Mouse (Mus musculus) brain, embryonic 14.5 days (tissue): ENCODE measurements around the gene Gabrg3.

ENCODE experiments used
- CTCF ChIP-seq: fragments of 200-500 bp; IDR thresholded peaks from 2 replicates; pipeline ENCODE4 v1.5.1; 2012; ENCODE audit warnings: inconsistent platforms, mild to moderate bottlenecking, moderate library complexity, borderline replicate concordance; ENCODE audit not compliant: insufficient read depth, insufficient read length; ENCODE audit errors: extremely low read depth
- POLR2A ChIP-seq: fragments of 200-500 bp; IDR thresholded peaks from 2 replicates; pipeline ENCODE4 v1.6.1; 2012; ENCODE audit warnings: mild to moderate bottlenecking, inconsistent platforms, borderline replicate concordance; ENCODE audit not compliant: poor library complexity, insufficient read depth, insufficient read length, severe bottlenecking; ENCODE audit errors: extremely low read depth

DNA sequence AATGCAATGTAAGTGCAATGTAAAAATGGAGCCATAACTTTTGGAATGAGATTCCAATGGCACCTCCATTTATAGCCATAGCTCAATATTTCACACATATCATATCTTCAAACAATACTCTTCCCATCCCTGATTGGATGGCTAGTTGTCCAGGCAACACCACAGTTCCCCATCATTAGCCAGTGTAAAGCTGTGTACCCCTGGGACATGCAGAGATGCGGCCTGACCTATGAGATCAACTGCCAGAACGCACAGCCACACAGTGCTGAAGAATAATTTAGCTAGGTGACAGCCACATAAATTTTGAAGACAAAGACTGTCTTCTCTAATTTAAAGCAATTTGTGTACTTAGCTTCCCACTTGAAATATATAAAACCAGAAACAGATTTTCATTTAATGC, 472.1 kb downstream of the Gabrg3 start:
- TF ChIP-seq POLR2A = no peak
- no peak for TF ChIP-seq CTCF
